Mouse (Mus musculus) retina, postnatal 7 days (tissue): ENCODE data around the gene Adam17.
A peak's percentile ranks its signal among the peaks of the same experiment; 100 is the strongest.
"Not testable (repeated sequence)": the region's sequence is repeated elsewhere in the genome, so short reads cannot be mapped to it uniquely, and the experiment has no call there.

Experiments used
- DNase-seq: peaks from one replicate; pipeline ENCODE4 v3.0.0-alpha.2; 2012; ENCODE audit warnings: low read depth, low spot score

The Adam17 gene

DNA sequence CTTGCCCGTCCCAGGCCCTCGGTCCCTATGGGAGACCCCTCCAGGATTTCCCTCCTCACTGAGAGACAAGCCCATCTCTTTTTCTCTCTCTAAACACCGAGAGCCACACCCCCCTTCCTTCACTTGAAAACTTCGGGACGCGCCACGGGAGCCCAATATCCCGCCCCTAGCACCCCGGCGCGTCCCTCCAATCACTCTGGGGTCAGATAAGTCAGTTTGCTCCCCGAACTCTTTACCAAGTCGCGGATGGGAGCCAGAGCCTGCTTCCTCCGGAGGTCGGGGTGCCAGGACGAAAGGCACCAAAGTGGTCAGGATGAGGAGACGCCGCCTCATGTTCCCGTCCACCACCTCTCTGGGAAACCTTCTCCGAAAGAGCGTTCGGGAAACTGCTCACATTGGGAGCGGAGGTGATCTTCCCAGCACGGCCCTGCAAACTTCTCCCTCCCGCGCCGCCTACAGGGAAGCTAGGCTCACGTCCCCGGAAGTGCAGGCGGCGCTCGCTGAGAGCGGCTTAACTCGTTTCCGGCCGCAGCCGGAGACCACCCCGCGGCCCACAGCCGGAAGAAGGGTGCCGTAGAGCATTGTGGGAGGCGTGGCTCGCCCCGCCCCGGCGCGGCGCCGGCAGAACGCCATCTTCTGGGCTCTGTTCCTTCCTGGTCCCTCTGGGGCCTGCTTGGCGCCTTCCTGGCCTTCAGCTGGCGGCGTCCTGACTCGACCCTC is at the start of gene Adam17:
TSS of gene Adam17 (minus strand) at position 533 of the 720 bp plus-strand sequence.
- DNase-seq, result peak; percentile 92

DNA sequence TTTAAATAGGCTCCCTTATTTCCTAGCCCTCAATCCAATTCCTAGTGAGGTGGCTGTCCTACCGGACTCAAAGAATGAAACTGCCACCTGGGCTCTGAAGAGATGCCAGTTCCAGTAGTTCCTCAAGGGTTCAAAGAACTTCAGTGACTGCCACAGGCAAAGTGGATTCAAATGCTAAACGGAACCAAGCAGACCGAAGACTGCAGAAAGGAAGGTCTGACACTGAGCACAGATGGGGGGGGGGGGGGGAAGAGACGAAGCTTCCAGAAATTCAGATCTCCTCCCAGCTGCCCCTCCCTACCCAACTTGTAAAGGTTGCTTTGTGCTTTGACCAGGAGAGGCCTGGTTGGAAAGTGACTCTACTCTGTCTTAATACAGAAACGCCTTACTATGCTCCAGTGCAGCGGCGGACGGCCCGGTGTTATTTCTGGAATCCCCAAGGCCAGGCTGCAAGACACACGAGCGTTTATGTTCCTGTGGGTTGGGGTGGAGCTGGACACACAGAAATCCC is 45.2 kb upstream of the Adam17 start:
- DNase-seq, result no peak

- DNase-seq, result no peak
Observed at GRCm38 (mm10) chr12:21418083-21418482, 44.7 kb upstream of the Adam17 start.

DNA sequence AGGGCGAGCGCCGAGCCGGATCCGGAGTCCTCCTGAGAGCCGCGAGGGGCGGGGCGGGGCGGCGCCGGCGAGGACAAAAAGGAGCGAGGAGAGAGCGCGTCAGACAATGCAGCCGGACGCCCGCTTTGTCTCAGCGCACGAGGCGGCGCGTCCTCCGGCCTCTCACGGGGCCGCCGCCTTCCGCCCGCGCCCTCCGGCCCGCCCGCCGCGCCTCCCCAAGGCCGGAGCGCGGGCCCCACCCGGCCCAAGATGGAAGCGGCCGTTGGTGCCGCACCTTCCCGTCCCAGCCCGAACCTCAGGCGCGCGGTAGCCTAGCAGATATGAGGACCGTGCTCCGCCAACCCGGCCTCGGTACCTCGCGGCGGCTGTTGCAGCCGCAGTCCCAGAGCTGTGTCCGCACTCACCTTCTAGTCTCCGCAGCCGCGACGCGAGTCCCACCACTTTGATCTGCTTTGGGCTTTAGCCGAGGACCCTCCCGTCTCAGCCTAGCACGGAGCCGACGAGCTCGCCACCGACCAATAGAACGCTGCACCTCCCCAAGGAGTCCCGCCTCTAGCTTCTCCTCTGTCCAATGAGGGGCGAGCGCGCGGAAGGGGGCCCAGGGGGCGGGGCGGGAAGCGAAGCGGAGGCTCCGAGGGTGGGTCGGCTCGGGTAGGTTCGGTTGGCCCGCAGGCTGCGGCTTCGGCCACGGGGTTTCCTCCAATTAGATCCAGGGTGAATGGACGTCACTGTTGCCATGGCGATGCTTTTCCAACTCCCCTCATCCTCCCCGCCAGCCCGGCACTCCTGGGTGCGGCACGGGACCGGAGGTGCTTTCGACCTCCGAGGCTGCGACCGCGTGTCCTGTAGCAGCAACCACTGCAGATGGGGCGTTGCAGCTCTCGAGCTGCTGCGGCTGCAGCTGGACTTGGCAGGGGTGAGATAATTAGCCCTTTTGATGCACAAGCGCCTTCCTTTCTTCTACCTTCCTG is 44.0 kb upstream of the Adam17 start, which contains the start of gene Ywhaq:
TSS of gene Ywhaq (minus strand) at position 538 of the 971 bp plus-strand sequence.
- DNase-seq, result peak; percentile 97

- no peak for DNase-seq
Observed at GRCm38 (mm10) chr12:21416506-21416905, 43.1 kb upstream of the Adam17 start.

GRCm38 (mm10) chr12:21410620-21411019 is 37.2 kb upstream of the Adam17 start:
- DNase-seq, result no peak

- no peak for DNase-seq
Observed at GRCm38 (mm10) chr12:21409651-21410050, 36.2 kb upstream of the Adam17 start.

DNA sequence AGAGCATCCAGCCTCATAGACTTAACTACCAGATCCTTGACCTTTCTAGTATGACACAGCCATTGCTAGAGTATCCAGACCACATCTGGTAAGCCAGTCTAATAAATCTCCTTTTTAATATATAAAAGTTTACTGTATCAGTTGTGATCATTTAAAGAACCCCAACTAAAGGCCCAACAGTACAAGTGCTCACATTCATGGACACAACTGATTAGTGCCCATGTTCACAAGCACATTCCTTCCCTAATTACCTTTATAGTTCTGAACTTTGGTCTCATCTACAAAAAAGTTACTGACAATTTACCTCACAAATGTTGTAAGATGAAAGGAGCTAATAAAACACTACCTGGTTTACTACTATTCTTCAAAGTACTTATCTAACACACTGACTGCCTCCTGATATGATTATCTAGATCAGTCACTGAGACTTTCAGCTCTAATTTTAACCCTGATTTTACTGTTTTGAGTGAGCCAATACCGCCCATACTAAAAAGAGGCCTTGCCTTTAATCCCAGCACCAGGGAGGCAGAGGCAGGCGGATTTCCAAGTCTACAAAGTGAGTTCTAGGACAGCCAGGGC is 35.4 kb upstream of the Adam17 start:
- DNase-seq, result no peak

DNA sequence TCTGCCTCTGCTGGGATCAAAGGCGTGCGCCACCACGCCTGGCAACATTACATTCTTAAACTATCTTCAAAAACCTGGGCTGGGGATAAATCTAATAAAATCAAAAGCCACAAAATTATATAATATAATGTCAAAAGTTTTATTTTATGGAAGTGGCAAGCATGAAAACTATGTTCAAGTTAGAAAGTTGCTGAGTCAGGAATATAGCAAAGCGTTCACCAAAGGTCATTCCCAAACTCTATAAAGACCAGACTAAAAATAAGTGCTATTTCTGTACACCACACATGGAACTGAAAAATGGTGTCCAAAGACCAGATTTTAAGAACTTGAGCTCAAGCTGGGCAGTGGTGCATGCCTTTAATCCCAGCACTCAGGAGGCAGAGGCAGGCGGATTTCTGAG is 29.3 kb upstream of the Adam17 start:
- DNase-seq, result no peak

- DNase-seq, result no peak
Observed at GRCm38 (mm10) chr12:21386201-21386600, 12.8 kb upstream of the Adam17 start.

DNA sequence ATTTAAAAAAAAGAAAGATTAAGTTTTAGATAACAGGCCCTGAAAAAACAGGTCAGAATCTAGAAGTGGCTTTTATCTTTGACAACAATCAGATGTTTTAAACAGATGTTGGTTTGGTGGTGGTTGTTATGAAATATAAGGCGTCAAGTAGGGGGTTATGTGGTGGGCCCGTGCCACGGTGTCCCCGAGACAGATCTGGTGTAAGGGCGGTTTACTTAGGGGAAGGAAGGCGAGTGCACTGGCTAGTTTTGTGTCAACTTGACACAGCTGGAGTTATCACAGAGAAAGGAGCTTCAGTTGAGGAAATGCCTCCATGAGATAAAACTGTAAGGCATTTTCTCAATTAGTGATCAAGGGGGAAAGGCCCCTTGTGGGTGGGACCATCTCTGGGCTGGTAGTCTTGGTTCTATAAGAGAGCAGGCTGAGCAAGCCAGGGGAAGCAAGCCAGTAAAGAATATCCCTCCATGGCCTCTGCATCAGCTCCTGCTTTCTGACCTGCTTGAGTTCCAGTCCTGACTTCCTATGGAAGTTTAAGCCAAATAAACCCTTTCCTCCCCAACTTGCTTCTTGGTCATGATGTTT is 5.4 kb upstream of the Adam17 start:
- not testable (repeated sequence) for DNase-seq

- no peak for DNase-seq
Observed at GRCm38 (mm10) chr12:21375376-21376157, 2.1 kb upstream of the Adam17 start.

GRCm38 (mm10) chr12:21373820-21374475 is 516 bp upstream of the Adam17 start:
- no peak for DNase-seq

GRCm38 (mm10) chr12:21370035-21370611 is 3.3 kb downstream of the Adam17 start:
- DNase-seq, result no peak

DNA sequence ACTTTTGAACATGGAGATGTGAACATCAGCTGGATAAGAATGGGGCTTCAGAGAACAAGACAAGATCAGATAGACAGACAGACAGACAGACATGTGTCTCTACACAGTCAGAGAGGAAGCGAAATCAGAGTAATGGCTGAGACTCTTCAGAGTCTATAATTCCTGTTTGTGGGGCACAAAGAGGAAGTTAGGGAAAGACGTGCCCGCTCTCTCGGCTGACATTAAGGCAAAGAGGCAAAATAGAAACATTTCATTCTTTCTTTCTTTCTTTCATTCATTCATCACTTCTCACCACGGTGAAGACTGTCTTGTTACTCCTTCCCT is 4.4 kb downstream of the Adam17 start:
- DNase-seq, result no peak

DNA sequence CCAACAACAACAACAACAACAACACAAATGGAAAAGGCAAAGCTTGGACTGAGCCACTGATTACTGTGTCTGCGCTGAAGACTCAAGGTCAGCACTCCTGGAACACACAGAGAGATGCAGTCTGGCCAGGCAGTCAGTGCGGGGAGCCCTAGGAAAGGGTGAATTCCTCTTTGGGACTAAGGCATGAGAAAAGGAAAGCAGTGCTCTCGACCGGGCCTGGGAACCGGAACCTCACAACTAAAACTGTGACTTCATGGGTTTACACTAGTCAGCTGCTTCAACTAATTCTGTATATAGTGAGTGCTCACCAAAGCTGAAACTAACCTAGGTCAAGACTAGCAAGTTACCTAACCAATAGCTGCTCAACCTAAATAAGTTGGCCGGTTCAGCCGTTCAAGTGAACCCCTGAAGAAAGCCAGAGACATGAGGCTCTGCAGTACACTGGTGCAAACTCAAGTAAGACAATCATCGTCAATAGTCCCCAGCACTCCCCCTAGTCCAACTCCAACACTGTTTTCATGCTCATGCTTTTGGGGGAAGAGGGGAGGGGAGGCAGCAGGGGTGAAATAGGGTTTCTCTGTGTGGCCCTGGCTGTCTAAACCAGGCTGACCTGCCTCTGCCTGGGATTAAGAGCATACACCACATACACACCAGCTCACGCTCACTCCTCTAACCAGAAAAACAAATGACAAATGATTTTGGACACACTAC is 4.9 kb downstream of the Adam17 start:
- no peak for DNase-seq

DNA sequence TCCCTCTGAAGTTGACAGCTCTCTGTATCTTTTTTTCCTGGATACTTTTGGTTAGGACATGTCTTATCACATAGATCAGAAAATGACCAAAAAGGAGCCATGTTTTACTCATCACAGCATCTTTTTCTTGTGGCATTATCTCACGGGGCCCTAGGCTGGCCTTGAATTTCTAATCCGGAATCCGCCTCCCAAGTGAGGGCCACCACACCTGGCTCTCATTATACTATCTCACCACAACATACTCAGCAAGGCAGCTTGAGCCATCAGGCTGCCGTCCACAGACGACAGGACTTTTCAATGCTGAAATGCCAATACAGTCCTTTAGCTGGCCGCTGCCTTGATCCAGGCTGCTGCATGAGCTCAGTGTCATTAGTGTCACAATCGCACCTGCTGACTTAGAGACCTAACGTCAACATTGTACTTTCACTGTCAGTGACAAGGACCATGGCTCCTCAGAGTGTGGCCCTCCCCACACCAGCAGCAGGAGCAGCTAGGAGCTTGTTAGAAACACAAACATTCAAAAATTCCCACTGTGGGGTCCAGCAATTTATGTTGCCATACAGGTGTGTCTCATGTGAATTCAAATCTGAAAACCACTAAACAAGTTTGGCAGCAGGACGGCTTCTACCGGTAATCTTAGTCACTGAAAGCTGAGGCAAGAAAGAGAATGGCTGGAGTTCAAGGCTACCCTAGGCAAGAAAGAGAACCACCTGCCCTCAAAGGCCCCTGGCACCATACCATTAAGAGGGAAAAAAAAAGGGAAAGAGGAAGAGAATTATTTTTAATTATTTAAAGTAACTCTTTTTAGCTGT is 8.6 kb downstream of the Adam17 start:
- no peak for DNase-seq

DNA sequence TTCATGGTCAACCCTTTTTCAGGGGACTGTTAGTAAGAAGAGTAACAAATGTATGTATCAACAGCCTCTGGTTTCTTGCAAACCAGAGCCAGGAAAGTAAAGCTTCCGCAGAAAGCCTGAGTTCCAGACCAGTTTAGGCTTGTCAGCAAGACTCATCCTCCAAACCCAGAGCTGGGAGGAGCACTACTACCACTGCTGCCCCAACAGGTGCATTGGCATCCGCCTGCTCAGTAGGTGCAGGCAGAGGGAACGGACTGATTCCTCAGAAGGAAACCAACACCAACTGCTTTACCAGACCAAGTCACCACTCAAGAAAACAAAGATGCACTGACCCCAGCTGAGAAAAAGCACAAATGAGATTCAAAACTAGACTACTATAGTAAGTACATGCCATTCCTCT is 10.2 kb downstream of the Adam17 start:
- no peak for DNase-seq

DNA sequence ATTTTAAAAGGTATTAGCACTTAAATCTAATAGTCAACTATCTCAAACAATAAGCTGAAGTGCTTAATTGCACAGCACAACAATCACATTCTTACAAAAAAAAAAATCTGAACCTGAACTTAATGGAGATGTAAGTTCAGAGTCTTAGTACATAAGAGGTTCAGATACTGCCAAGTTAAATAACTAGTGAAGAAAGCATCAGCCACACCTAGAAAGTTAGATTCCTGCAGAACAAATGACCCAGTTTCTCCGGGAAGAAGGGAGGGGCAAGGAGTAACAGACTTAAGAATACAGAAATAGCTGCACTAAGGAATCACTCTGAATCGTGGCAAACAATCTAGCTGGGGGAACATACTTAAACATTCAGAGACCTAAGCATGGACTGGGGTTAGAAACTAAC is 10.7 kb downstream of the Adam17 start:
- DNase-seq, result no peak
